Comparison of ENCODE assay signal across 9 mouse cellular contexts in genomic region chr1:25504313-25504712, GRCm38 (mm10).
DNase-seq lines count a peak whose midpoint lies in the region; ATAC-seq and TF ChIP-seq lines count a peak whose summit lies in the region.
"Had no signal": no experiment of that assay in that cellular context is flagged by ENCODE, and none has a peak within 500 bp of the region (broad histone marks: within the 10 kb centered on the region; RNA-seq: fewer than 3 reads in every experiment).

No protein-coding gene starts in this region.

- no peaks in the 10 kb centered on the region for H3K4me1 ChIP-seq in neural tube, embryonic 11.5 days (ENCODE audit: control insufficient read depth, insufficient read depth, low read length)
- peaks cover 13% of the 10 kb centered on the region; the same call in 1 of the 2 replicates for H3K4me1 ChIP-seq in midbrain, embryonic 14.5 days (ENCODE audit: control insufficient read depth, insufficient read depth, low read length)
- no peaks in the 10 kb centered on the region for H3K4me1 ChIP-seq in thymus, adult 2 months (replicated peaks; ENCODE audit: control insufficient read depth, insufficient read depth, low read length)

- no peak for TF ChIP-seq POLR2A in thymus, adult 2 months (IDR thresholded peaks at IDR 0.05; ENCODE audit: control insufficient read depth, extremely low read depth, insufficient read depth, low read length, poor library complexity)

- TF ChIP-seq CTCF in layer of hippocampus, adult 2 months (conservative IDR thresholded peaks at IDR 0.05): peak; percentile 75
- no peak for TF ChIP-seq CTCF in thymus, adult 2 months (IDR thresholded peaks at IDR 0.05; ENCODE audit: borderline replicate concordance, control insufficient read depth, extremely low read depth, insufficient read depth, low read length, poor library complexity)

- no peaks in the 10 kb centered on the region for H3K36me3 ChIP-seq in neural tube, embryonic 11.5 days (ENCODE audit: control insufficient read depth, insufficient read depth, low read length)
- no peaks in the 10 kb centered on the region for H3K36me3 ChIP-seq in midbrain, embryonic 14.5 days (ENCODE audit: control insufficient read depth, insufficient read depth, low read length)
- H3K36me3 ChIP-seq in thymus, adult 2 months (ENCODE audit: control insufficient read depth, insufficient read depth, low read length): no peaks in the 10 kb centered on the region

- no peak for DNase-seq in neural tube, embryonic 11.5 days (ENCODE audit: low spot score)
- DNase-seq in neural tube, embryonic 10.5 days (ENCODE audit: extremely low spot score, low spot score): no peak
- peak; percentile 62 to 77 for DNase-seq in layer of hippocampus, adult 2 months (ENCODE audit: low spot score in 2 of 2)
- peak; percentile 92 for DNase-seq in midbrain, embryonic 14.5 days
- DNase-seq in thymus, postnatal 36 days: no peak
- DNase-seq in urinary bladder, postnatal 14 days (ENCODE audit: low spot score): no peak
- DNase-seq in thymus, adult 2 months: no peak
- DNase-seq in thymus, postnatal 0 days (ENCODE audit: low spot score): no peak
- DNase-seq: gastrocnemius, postnatal 36 days had no signal

- peak; percentile 56; the same call in 1 of the 2 replicates for ATAC-seq in neural tube, embryonic 11.5 days (ENCODE audit: insufficient read depth, low FRiP score, low TSS enrichment)
- peak; percentile 90 for ATAC-seq in midbrain, embryonic 14.5 days (ENCODE audit: low FRiP score, low TSS enrichment)

- no peaks in the 10 kb centered on the region for H3K27me3 ChIP-seq in neural tube, embryonic 11.5 days (ENCODE audit: control insufficient read depth, insufficient read depth, low read length)
- no peaks in the 10 kb centered on the region for H3K27me3 ChIP-seq in midbrain, embryonic 14.5 days (ENCODE audit: control insufficient read depth, insufficient read depth, low read length)
- H3K27me3 ChIP-seq in thymus, adult 2 months (ENCODE audit: control insufficient read depth, insufficient read depth, low read length): no peaks in the 10 kb centered on the region

- 18% methylated on average over 4 of the region's 4 CpGs for WGBS in neural tube, embryonic 11.5 days
- 3% methylated on average over 4 of the region's 4 CpGs for WGBS in midbrain, embryonic 14.5 days
- 35% methylated on average over 4 of the region's 4 CpGs for WGBS in thymus, adult 2 months

- H3K27ac ChIP-seq in neural tube, embryonic 11.5 days (ENCODE audit: low read depth, low read length): no peak overlapping the region
- peak overlapping the region; percentile 68 for H3K27ac ChIP-seq in layer of hippocampus, adult 2 months
- H3K27ac ChIP-seq in midbrain, embryonic 14.5 days (replicated peaks; ENCODE audit: low read depth, low read length): peak overlapping the region; percentile 77
- no peak overlapping the region for H3K27ac ChIP-seq in thymus, adult 2 months (ENCODE audit: control insufficient read depth, insufficient read depth, low read length)

- H3K4me2 ChIP-seq in neural tube, embryonic 11.5 days (ENCODE audit: low read depth): no peak overlapping the region
- peak overlapping the region; percentile 29 for H3K4me2 ChIP-seq in midbrain, embryonic 14.5 days (ENCODE audit: low read length)

- H3K4me3 ChIP-seq in neural tube, embryonic 11.5 days (ENCODE audit: low read depth, low read length): no peak overlapping the region
- no peak overlapping the region for H3K4me3 ChIP-seq in layer of hippocampus, adult 2 months
- H3K4me3 ChIP-seq in midbrain, embryonic 14.5 days (replicated peaks; ENCODE audit: low read depth, low read length): no peak overlapping the region
- no peak overlapping the region for H3K4me3 ChIP-seq in thymus, adult 2 months (ENCODE audit: control insufficient read depth, insufficient read depth, low read length)

- H3K9ac ChIP-seq in neural tube, embryonic 11.5 days (ENCODE audit: low read length): no peak overlapping the region
- 0 out of 2 replicates have a peak overlapping the region, but pooled peaks have one; percentile 6 for H3K9ac ChIP-seq in midbrain, embryonic 14.5 days (replicated peaks; ENCODE audit: low read length)

- H3K9me3 ChIP-seq in neural tube, embryonic 11.5 days (ENCODE audit: control insufficient read depth, low read length): no peaks in the 10 kb centered on the region
- no peaks in the 10 kb centered on the region for H3K9me3 ChIP-seq in midbrain, embryonic 14.5 days (ENCODE audit: control insufficient read depth, low read length)

Comparison
In these comparisons a context has a peak if more than half of its experiments do, and no peak if none do; other contexts are left out.
1. DNase-seq: peak in layer of hippocampus, adult 2 months (2 of 2) and midbrain, embryonic 14.5 days (single experiment); none in neural tube, embryonic 11.5 days (single experiment), neural tube, embryonic 10.5 days (single experiment), thymus, postnatal 36 days (0 of 2), urinary bladder, postnatal 14 days (single experiment), thymus, adult 2 months (single experiment) and thymus, postnatal 0 days (single experiment).
2. H3K27ac ChIP-seq: peak in layer of hippocampus, adult 2 months (single experiment) and midbrain, embryonic 14.5 days (single experiment); none in neural tube, embryonic 11.5 days (single experiment) and thymus, adult 2 months (single experiment).